In genomic region chr11:113931701-113932100, GRCm38 (mm10) we compare ENCODE assay signal across 16 mouse cellular contexts.
DNase-seq lines count a peak whose midpoint lies in the region; ATAC-seq lines count a peak whose summit lies in the region.
"Had no signal": no experiment of that assay in that cellular context is flagged by ENCODE, and none has a peak within 500 bp of the region (broad histone marks: within the 10 kb centered on the region; RNA-seq: fewer than 3 reads in every experiment).

No protein-coding gene starts in this region.

- H3K27me3 ChIP-seq in hindbrain, embryonic 13.5 days = 0 out of 2 replicates have a peak, but pooled peaks cover 19% of the 10 kb centered on the region
- H3K27me3 ChIP-seq in midbrain, embryonic 15.5 days (replicated peaks) = no peaks in the 10 kb centered on the region
- H3K27me3 ChIP-seq: neural tube, embryonic 13.5 days had no signal

- DNase-seq in embryo, embryonic 10.5 days (ENCODE audit: low spot score) = peak; percentile 36
- DNase-seq in embryo, embryonic 10 days (ENCODE audit: low spot score) = no peak
- DNase-seq in left cerebral cortex, postnatal 25 days (ENCODE audit: low spot score in 2 of 2) = peak; percentile 48 to 54
- no peak for DNase-seq in left cerebral cortex, postnatal 4 days
- DNase-seq in cerebellum, adult 18-20 months = no peak
- no peak for DNase-seq in urinary bladder, postnatal 10 days (ENCODE audit: low spot score)
- DNase-seq: cerebellum, postnatal 10 days; kidney, adult 9 months; thymus, postnatal 36 days had no signal

- H3K27ac ChIP-seq in hindbrain, embryonic 13.5 days = peak overlapping the region; percentile 45; the same call in 1 of the 2 replicates
- peak overlapping the region; percentile 69 for H3K27ac ChIP-seq in midbrain, embryonic 15.5 days
- H3K27ac ChIP-seq: neural tube, embryonic 13.5 days had no signal

- ATAC-seq in hindbrain, embryonic 13.5 days (ENCODE audit: low FRiP score) = no peak
- peak; percentile 41; the same call in 1 of the 2 replicates for ATAC-seq in midbrain, embryonic 15.5 days (replicated peaks)
- ATAC-seq: lung, postnatal 0 days; Patski had no signal

- H3K4me1 ChIP-seq in hindbrain, embryonic 13.5 days (replicated peaks) = peaks cover 84% of the 10 kb centered on the region
- H3K4me1 ChIP-seq in midbrain, embryonic 15.5 days = peaks cover 51% of the 10 kb centered on the region

- WGBS in hindbrain, embryonic 13.5 days = 49% methylated on average over 4 of the region's 4 CpGs
- WGBS in midbrain, embryonic 15.5 days = 26% methylated on average over 4 of the region's 4 CpGs

- H3K36me3 ChIP-seq in hindbrain, embryonic 13.5 days = no peaks in the 10 kb centered on the region
- H3K36me3 ChIP-seq in midbrain, embryonic 15.5 days (replicated peaks) = no peaks in the 10 kb centered on the region
- H3K36me3 ChIP-seq: neural tube, embryonic 13.5 days had no signal

- no peak overlapping the region for H3K4me3 ChIP-seq in hindbrain, embryonic 13.5 days
- H3K4me3 ChIP-seq in midbrain, embryonic 15.5 days = no peak overlapping the region
- H3K4me3 ChIP-seq: neural tube, embryonic 13.5 days had no signal

- no peak overlapping the region for H3K4me2 ChIP-seq in hindbrain, embryonic 13.5 days
- no peak overlapping the region for H3K4me2 ChIP-seq in midbrain, embryonic 15.5 days
- H3K4me2 ChIP-seq: heart, embryonic 11.5 days; liver, embryonic 11.5 days; neural tube, embryonic 13.5 days had no signal

- H3K9ac ChIP-seq in hindbrain, embryonic 13.5 days = no peak overlapping the region
- no peak overlapping the region for H3K9ac ChIP-seq in midbrain, embryonic 15.5 days
- H3K9ac ChIP-seq: neural tube, embryonic 13.5 days had no signal

- no peaks in the 10 kb centered on the region for H3K9me3 ChIP-seq in hindbrain, embryonic 13.5 days
- no peaks in the 10 kb centered on the region for H3K9me3 ChIP-seq in midbrain, embryonic 15.5 days
- H3K9me3 ChIP-seq: neural tube, embryonic 13.5 days had no signal

- intact Hi-C loops in left cerebral cortex, postnatal 25 days (cut with DNase I) = no loop called here
- intact Hi-C loops in left cerebral cortex, postnatal 4 days (cut with DNase I) = no loop called here

Comparison
In these comparisons a context has a peak if more than half of its experiments do, and no peak if none do; other contexts are left out.
1. DNase-seq: peak in embryo, embryonic 10.5 days (single experiment) and left cerebral cortex, postnatal 25 days (2 of 2); none in embryo, embryonic 10 days (single experiment), left cerebral cortex, postnatal 4 days (single experiment), cerebellum, adult 18-20 months (0 of 2) and urinary bladder, postnatal 10 days (single experiment).